ENCODE assay signal across 10 mouse cellular contexts in the genomic region with DNA sequence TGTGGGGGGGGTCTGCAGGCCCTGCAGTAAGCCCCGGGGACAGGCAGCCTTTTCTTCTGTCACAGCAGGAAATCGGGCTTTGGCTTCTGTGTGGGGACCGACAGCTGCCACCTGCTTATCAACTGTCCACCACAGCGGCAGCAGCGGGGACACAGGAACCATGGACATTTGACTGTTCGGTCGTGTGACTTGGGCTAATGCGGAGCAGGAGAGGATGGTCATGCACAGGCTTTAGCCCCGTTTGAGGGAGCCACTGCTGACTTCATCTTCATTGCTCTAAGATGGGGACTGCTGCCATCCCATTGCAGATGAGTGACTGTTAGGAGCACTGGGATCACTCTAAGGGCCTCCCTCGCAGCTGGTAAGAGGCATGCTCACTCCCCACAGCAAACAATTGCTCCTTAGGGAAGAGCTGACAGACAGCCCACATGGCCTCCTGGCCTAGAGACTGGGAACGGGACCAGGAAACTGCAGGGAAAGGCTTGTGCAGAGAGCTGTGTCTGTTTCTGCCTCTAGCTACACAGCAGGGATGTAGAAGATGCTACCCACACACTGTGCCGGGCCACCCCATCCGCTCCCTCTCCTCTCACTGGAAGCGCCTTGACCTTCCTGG.
DNase-seq lines count a peak whose midpoint lies in the region; ATAC-seq and TF ChIP-seq lines count a peak whose summit lies in the region.
"Had no signal": no experiment of that assay in that cellular context is flagged by ENCODE, and none has a peak within 500 bp of the region (broad histone marks: within the 10 kb centered on the region; RNA-seq: fewer than 3 reads in every experiment).

No protein-coding gene starts in this region.

- no peaks in the 10 kb centered on the region for H3K4me1 ChIP-seq in kidney, adult 2 months (ENCODE audit: control insufficient read depth, insufficient read depth, low read length)
- H3K4me1 ChIP-seq in heart, embryonic 11.5 days (ENCODE audit: control insufficient read depth, insufficient read depth, low read length) = peaks cover 15% of the 10 kb centered on the region
- H3K4me1 ChIP-seq in limb, embryonic 14.5 days (ENCODE audit: control insufficient read depth, insufficient read depth, low read length) = peaks cover 28% of the 10 kb centered on the region

- H3K27ac ChIP-seq in kidney, adult 2 months (ENCODE audit: insufficient read depth, low read depth, low read length) = no peak overlapping the region
- no peak overlapping the region for H3K27ac ChIP-seq in heart, embryonic 11.5 days (ENCODE audit: low read depth, low read length)
- no peak overlapping the region for H3K27ac ChIP-seq in limb, embryonic 14.5 days (replicated peaks; ENCODE audit: low read depth, low read length)
- H3K27ac ChIP-seq: limb, embryonic 15.5 days had no signal

- ATAC-seq in heart, embryonic 11.5 days (replicated peaks; ENCODE audit: insufficient number of reproducible peaks, low FRiP score, low TSS enrichment) = 0 out of 2 replicates have a peak, but pooled peaks have one; percentile 26
- peak; percentile 62 for ATAC-seq in limb, embryonic 14.5 days (ENCODE audit: low FRiP score, low read depth)
- no peak for ATAC-seq in CD4-positive, CD25-positive, alpha-beta regulatory T cell, adult 4 months
- ATAC-seq: Patski had no signal

- H3K9me3 ChIP-seq in heart, embryonic 11.5 days (replicated peaks; ENCODE audit: control insufficient read depth, low read length) = no peaks in the 10 kb centered on the region
- H3K9me3 ChIP-seq in limb, embryonic 14.5 days (ENCODE audit: control insufficient read depth, low read length) = no peaks in the 10 kb centered on the region
- H3K9me3 ChIP-seq: limb, embryonic 15.5 days had no signal

- TF ChIP-seq POLR2A in kidney, adult 2 months (IDR thresholded peaks at IDR 0.05; ENCODE audit: low read depth, low read length) = no peak
- no peak for TF ChIP-seq POLR2A in limb, embryonic 14.5 days (IDR thresholded peaks at IDR 0.05; ENCODE audit: borderline replicate concordance, extremely low read depth, insufficient read depth, insufficient read length)

- 0 out of 2 replicates have a peak overlapping the region, but pooled peaks have one; percentile 0 for H3K4me2 ChIP-seq in heart, embryonic 11.5 days
- H3K4me2 ChIP-seq in limb, embryonic 14.5 days (replicated peaks; ENCODE audit: low read depth, low read length, severe bottlenecking) = no peak overlapping the region
- H3K4me2 ChIP-seq: limb, embryonic 15.5 days had no signal

- WGBS in kidney, adult 2 months = 76% methylated on average over 14 of the region's 14 CpGs
- 33% methylated on average over 14 of the region's 14 CpGs for WGBS in heart, embryonic 11.5 days (ENCODE audit: insufficient replicate concordance)
- 49% methylated on average over 14 of the region's 14 CpGs for WGBS in limb, embryonic 14.5 days

- peak; percentile 54 for DNase-seq in kidney, postnatal 10 days
- DNase-seq in kidney, adult 2 months = no peak
- peak; percentile 62 for DNase-seq in cerebellum, adult 8-10 months
- peak; percentile 36 for DNase-seq in limb, embryonic 14.5 days (ENCODE audit: low spot score)
- DNase-seq in spleen, postnatal 14 days (ENCODE audit: low spot score in 2 of 2) = no peak
- DNase-seq in testis, postnatal 10 days (ENCODE audit: low spot score) = no peak

- H3K27me3 ChIP-seq in kidney, adult 2 months (replicated peaks; ENCODE audit: control insufficient read depth, insufficient read depth, low read length) = no peaks in the 10 kb centered on the region
- H3K27me3 ChIP-seq in heart, embryonic 11.5 days (ENCODE audit: control insufficient read depth, insufficient read depth, low read length) = no peaks in the 10 kb centered on the region; the same call in 1 of the 2 replicates
- H3K27me3 ChIP-seq in limb, embryonic 14.5 days (ENCODE audit: control insufficient read depth, insufficient read depth, low read length) = peaks cover 24% of the 10 kb centered on the region; the same call in 1 of the 2 replicates
- H3K27me3 ChIP-seq: Patski had no signal

- H3K9ac ChIP-seq in heart, embryonic 11.5 days (ENCODE audit: low read depth, low read length) = no peak overlapping the region
- no peak overlapping the region for H3K9ac ChIP-seq in limb, embryonic 14.5 days (ENCODE audit: low read depth, low read length, severe bottlenecking)
- H3K9ac ChIP-seq: limb, embryonic 15.5 days had no signal

- TF ChIP-seq CTCF in kidney, adult 2 months (conservative IDR thresholded peaks at IDR 0.05; ENCODE audit: insufficient read depth, insufficient read length, low read depth, low read length) = no peak

- H3K36me3 ChIP-seq in kidney, adult 2 months (ENCODE audit: control insufficient read depth, insufficient read depth, low read length) = no peaks in the 10 kb centered on the region
- no peaks in the 10 kb centered on the region for H3K36me3 ChIP-seq in heart, embryonic 11.5 days (ENCODE audit: control insufficient read depth, insufficient read depth, low read length)
- no peaks in the 10 kb centered on the region for H3K36me3 ChIP-seq in limb, embryonic 14.5 days (ENCODE audit: control insufficient read depth, insufficient read depth, low read length)
- H3K36me3 ChIP-seq: limb, embryonic 15.5 days had no signal

- H3K4me3 ChIP-seq in kidney, adult 2 months (ENCODE audit: insufficient read depth, low read depth, low read length) = no peak overlapping the region
- no peak overlapping the region for H3K4me3 ChIP-seq in heart, embryonic 11.5 days (ENCODE audit: low read depth, low read length)
- no peak overlapping the region for H3K4me3 ChIP-seq in limb, embryonic 14.5 days (replicated peaks; ENCODE audit: low read length)
- H3K4me3 ChIP-seq: limb, embryonic 15.5 days had no signal

Comparison
In these comparisons a context has a peak if more than half of its experiments do, and no peak if none do; other contexts are left out.
1. DNase-seq: peak in kidney, postnatal 10 days (single experiment), cerebellum, adult 8-10 months (single experiment) and limb, embryonic 14.5 days (single experiment); none in kidney, adult 2 months (single experiment), spleen, postnatal 14 days (0 of 2) and testis, postnatal 10 days (single experiment).